Mouse (Mus musculus) bone marrow macrophage, adult 2 months (primary cell): ENCODE measurements around the gene Pgbd5.

ENCODE experiments used
- CTCF ChIP-seq: IDR thresholded peaks from 2 replicates; pipeline ENCODE4 v1.5.1; 2012; ENCODE audit warnings: low read depth, mild to moderate bottlenecking, low read length, moderate library complexity
- POLR2A ChIP-seq: IDR thresholded peaks from 2 replicates; pipeline ENCODE4 v1.6.1; 2012; ENCODE audit warnings: mild to moderate bottlenecking, low read depth, low read length, borderline replicate concordance

- TF ChIP-seq POLR2A (no peak), CTCF (no peak)
Measured at GRCm38 (mm10) chr8:124483356-124484115, 44.1 kb upstream of the Pgbd5 start.
